Mouse (Mus musculus) liver, embryonic 11.5 days (tissue): ENCODE measurements around the gene Srrm4. TPM values are rescaled to one million over a fixed set of nuclear protein-coding genes. Genes with fewer than 3 reads are reported as not detected.

ENCODE experiments used
- ATAC-seq: fragments of 200-750 bp; cut with Nextera tagmentation; replicated peaks from 2 replicates; pipeline ENCODE4 v1.8.0; 2017; ENCODE audit warnings: moderate number of reproducible peaks, mild to moderate bottlenecking, moderate TSS enrichment, moderate library complexity; ENCODE audit not compliant: low FRiP score
- DNase-seq: peaks from one replicate; pipeline ENCODE4 v3.0.0-alpha.2; 2017; ENCODE audit warnings: low spot score
- H3K27ac ChIP-seq: fragments of 300-500 bp; sonication (generic); 2 replicates; pipeline ENCODE4 v1.5.1; 2014; ENCODE audit warnings: mild to moderate bottlenecking, low read depth, low read length, control low read depth
- H3K27me3 ChIP-seq: fragments of 300-500 bp; sonication (generic); replicated peaks from 2 replicates; pipeline ENCODE4 v1.6.1; 2014; ENCODE audit warnings: low read length, mixed read lengths; ENCODE audit not compliant: control insufficient read depth, insufficient read depth
- H3K36me3 ChIP-seq: fragments of 300-500 bp; sonication (generic); 2 replicates; pipeline ENCODE4 v1.6.1; 2014; ENCODE audit warnings: mild to moderate bottlenecking, low read length, moderate library complexity, mixed read lengths; ENCODE audit not compliant: control insufficient read depth, insufficient read depth
- H3K4me1 ChIP-seq: fragments of 300-500 bp; sonication (generic); replicated peaks from 2 replicates; pipeline ENCODE4 v1.6.1; 2014; ENCODE audit warnings: low read length, mixed read lengths; ENCODE audit not compliant: control insufficient read depth, insufficient read depth
- H3K4me2 ChIP-seq: fragments of 300-500 bp; sonication (generic); 2 replicates; pipeline ENCODE4 v1.6.1; 2014; ENCODE audit warnings: mild to moderate bottlenecking, control low read depth, moderate library complexity
- H3K4me3 ChIP-seq: fragments of 300-500 bp; sonication (generic); 2 replicates; pipeline ENCODE4 v1.5.1; 2014; ENCODE audit warnings: low read depth, low read length, control low read depth
- H3K9ac ChIP-seq: fragments of 300-500 bp; sonication (generic); 2 replicates; pipeline ENCODE4 v1.6.1; 2014; ENCODE audit warnings: low read depth, low read length, control low read depth
- H3K9me3 ChIP-seq: fragments of 300-500 bp; sonication (generic); 2 replicates; pipeline ENCODE4 v1.6.1; 2016; ENCODE audit warnings: low read length, inconsistent platforms, mixed read lengths; ENCODE audit not compliant: control insufficient read depth
- WGBS: fragments of 180-500 bp; shearing (Covaris S2); extraction: QIAGEN DNeasy Blood & Tissue Kit; methylation state at CpG from one replicate; pipeline ENCODE4 v1.1.7; 2014; 5-methylcytosine and 5-hydroxymethylcytosine counted together
- polyA plus RNA-seq: library from polyadenylated mRNA; unstranded; fragments of >200 nt; fragmentation: Nextera tagmentation; extraction: Ambion mirVana; gene quantifications from 2 replicates; pipeline ENCODE4 v1.2.1, GENCODE M21; 2014

The Srrm4 gene
- polyA plus RNA-seq, 1 experiment from 2014 or later = 0.11 TPM

- Histone ChIP-seq H3K27ac (no peak overlapping the region), H3K4me3 (no peak overlapping the region), H3K27me3 (no peaks in the 10 kb centered on the region), H3K9ac (no peak overlapping the region), H3K9me3 (no peaks in the 10 kb centered on the region), H3K4me2 (no peak overlapping the region), H3K4me1 (no peaks in the 10 kb centered on the region), H3K36me3 (no peaks in the 10 kb centered on the region)
- WGBS = 73% methylated on average over 4 of the region's 4 CpGs
- ATAC-seq = no peak
- DNase-seq = no peak
These were observed 202.3 kb downstream of the Srrm4 start for GRCm38 (mm10) chr5:116389321-116389720.

Other genes with a start within 250 kb of the Srrm4 start
- gene Hspb8, start 169.0 kb downstream of the Srrm4 start, polyA plus RNA-seq = 2.6 and 3.5 TPM in 2 replicates